Mouse (Mus musculus): ENCODE data around the gene 9430097D07Rik. TPM values are rescaled to one million over a fixed set of nuclear protein-coding genes. Genes with fewer than 3 reads are reported as not detected.

9430097D07Rik gene
- 0.14 TPM in 1 of 2 replicates, not detected in the other for polyA plus RNA-seq (2015; fragmentation: Nextera tagmentation; extraction: Ambion mirVana)

DNA sequence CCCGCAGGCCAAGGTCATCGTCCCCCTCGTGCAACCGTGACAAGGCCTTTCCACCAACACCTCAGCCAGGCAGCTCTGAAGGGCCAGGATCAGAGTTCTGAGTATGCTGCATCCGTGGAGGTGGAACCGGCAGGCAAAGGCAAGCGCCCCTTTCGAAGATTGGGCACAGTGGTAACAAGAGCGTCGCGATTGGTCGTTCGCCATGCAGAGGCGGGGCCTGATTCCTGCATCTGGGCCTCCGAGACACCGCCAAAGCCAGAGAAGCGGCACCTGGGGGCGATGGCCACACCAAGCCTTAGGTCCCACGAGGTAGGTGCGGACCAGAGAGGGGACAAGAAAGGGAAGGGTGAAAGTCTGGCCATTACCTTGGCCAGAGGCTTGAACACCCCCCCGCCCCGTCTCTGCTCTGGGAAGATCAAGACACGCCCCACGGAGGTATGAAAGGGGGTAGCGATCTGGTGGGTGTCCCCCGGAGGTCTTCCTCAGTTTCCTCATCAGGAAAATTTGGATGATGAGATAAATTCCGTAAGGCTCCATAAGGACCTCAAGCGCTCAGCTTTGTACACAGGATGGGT lies at the start of gene 9430097D07Rik:
TSS of gene 9430097D07Rik (minus strand) at position 99 of the 575 bp plus-strand sequence.
- 13% methylated on average over 28 of the region's 28 CpGs for WGBS

DNA sequence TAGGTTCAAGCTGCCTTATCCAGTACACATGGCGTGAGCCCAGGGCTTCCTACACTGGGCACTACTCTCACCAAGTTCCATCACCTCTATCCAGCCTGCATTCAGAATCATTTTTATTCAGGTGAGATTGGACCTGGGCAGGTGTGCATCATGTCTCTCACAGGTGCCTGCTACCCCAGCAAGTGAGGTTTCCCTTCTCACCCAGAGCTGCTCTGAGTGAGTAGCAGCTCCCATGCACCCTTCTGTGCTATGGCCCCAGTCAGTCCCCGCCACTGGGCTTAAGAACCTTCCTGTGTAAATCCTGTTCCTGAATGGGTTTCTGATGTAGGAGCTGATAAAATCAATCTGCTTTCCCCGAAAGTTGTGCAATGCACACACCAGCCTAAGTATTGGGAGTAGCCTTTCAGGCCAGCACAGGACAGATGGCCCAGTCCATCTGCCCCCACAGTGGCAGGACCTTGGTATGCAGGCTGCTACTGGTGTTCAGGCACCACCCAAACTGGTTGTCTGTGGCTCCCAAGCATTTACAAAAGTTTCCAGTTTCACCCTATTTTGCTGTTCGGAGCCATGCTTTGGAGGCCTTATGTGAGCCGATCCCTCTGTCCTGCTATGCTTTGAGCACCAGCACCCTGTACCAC lies 48.7 kb upstream of the 9430097D07Rik start:
- WGBS = 72% methylated on average over 5 of the region's 5 CpGs
- no peaks in the 10 kb centered on the region for H3K27me3 ChIP-seq (replicated peaks; ENCODE audit: control insufficient read depth, insufficient read depth, low read length)
- H3K27ac ChIP-seq (ENCODE audit: low read depth, low read length) = no peak overlapping the region
- no peak overlapping the region for H3K9ac ChIP-seq (ENCODE audit: low read depth, low read length)
- TF ChIP-seq CTCF (IDR thresholded peaks at IDR 0.05; ENCODE audit: low read depth) = no peak
- H3K9me3 ChIP-seq (ENCODE audit: control insufficient read depth) = no peaks in the 10 kb centered on the region
- H3K4me1 ChIP-seq (replicated peaks; ENCODE audit: control insufficient read depth, insufficient read depth, low read length) = peaks cover 18% of the 10 kb centered on the region; the same call in 1 of the 2 replicates
- H3K36me3 ChIP-seq (ENCODE audit: control insufficient read depth, insufficient read depth) = no peaks in the 10 kb centered on the region
- no peak for ATAC-seq
- H3K4me3 ChIP-seq (ENCODE audit: low read depth, low read length) = no peak overlapping the region
- H3K4me2 ChIP-seq (replicated peaks; ENCODE audit: low read depth) = no peak overlapping the region

More for the DNA sequence above, at the start of gene 9430097D07Rik:
- TF ChIP-seq CTCF (IDR thresholded peaks at IDR 0.05; ENCODE audit: low read depth) = no peak
- no peak within 1 kb of the TSS for H3K9ac ChIP-seq (ENCODE audit: low read depth, low read length)
- H3K4me2 ChIP-seq (replicated peaks; ENCODE audit: low read depth) = peak within 1 kb of the TSS; percentile 53
- H3K27ac ChIP-seq (ENCODE audit: low read depth, low read length) = no peak within 1 kb of the TSS
- no peaks in the 10 kb centered on the region for H3K4me1 ChIP-seq (replicated peaks; ENCODE audit: control insufficient read depth, insufficient read depth, low read length)
- no peaks in the 10 kb centered on the region for H3K9me3 ChIP-seq (ENCODE audit: control insufficient read depth)
- peaks cover 15% of the 10 kb centered on the region for H3K36me3 ChIP-seq (ENCODE audit: control insufficient read depth, insufficient read depth)
- peak within 1 kb of the TSS; percentile 9 for H3K4me3 ChIP-seq (ENCODE audit: low read depth, low read length)
- ATAC-seq = no peak
- peaks cover 7% of the 10 kb centered on the region; the same call in 1 of the 2 replicates for H3K27me3 ChIP-seq (replicated peaks; ENCODE audit: control insufficient read depth, insufficient read depth, low read length)

DNA sequence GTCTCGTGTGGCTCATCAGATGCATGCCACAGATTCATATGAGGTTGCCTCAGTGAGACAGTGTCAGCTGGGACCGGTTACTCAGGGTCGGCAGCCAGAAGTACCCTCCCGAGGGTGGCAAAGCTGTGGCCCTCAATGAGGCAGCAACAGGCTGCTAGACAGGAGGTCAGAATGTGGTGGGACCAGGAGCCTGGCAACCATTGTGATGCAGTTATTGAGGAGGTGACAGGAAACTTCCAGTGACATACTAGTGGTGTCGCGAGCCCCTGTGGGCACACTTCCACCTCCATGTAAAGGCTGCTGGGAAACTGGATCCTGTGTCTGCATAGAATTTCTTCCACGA lies 46.0 kb upstream of the 9430097D07Rik start, which contains the start of gene Ak1:
TSS of gene Ak1 (plus strand) at position 242 of the 343 bp plus-strand sequence.
- H3K9ac ChIP-seq (ENCODE audit: low read depth, low read length) = no peak within 1 kb of the TSS

DNA sequence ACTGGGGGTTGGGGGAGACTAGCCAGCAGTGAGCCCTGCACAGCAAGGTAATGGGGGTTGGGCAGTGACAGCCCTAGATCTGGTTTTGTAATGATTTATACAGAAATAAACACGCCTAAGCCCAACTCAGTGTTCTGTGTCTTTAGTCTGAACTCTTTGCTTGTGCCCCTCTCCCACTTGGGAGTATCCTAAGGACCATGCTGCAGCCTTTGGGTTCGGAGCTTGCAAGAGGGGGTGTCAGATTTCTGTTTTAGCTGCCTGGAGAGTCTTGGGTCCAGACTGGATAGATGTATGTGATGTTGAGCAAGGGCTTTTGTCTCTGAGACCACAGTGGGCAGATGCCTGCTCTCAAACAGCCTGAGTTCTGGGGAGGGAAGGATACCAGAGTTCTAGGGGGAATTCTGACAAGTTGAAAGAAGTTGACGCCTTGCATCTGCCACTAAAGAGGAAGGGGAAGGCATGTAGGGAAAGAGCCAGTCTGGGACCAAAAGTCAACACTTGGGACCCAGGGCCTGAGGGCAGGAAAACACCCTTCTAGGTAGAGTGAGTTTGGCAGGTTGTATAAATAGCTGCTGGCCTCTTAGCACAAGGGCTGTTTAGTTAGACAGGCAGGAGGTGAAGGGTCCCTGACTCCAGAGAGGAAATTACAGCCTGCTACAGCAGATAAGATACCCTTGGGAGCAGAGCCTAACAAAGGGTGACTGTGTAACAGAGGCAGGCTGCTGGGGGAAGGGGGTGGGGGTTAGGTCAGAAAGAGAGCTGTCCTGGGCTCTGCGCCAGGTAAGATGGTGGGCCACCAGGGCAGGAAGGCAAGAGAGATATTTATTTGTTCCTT lies 45.4 kb upstream of the 9430097D07Rik start:
- Histone ChIP-seq H3K27me3 (replicated peaks; ENCODE audit: control insufficient read depth, insufficient read depth, low read length) (no peaks in the 10 kb centered on the region), H3K4me3 (ENCODE audit: low read depth, low read length) (no peak overlapping the region), H3K9me3 (ENCODE audit: control insufficient read depth) (no peaks in the 10 kb centered on the region), H3K4me2 (replicated peaks; ENCODE audit: low read depth) (0 out of 2 replicates have a peak overlapping the region, but pooled peaks have one; percentile 9), H3K9ac (ENCODE audit: low read depth, low read length) (no peak overlapping the region), H3K27ac (ENCODE audit: low read depth, low read length) (peak overlapping the region; percentile 62; the same call in 1 of the 2 replicates), H3K36me3 (ENCODE audit: control insufficient read depth, insufficient read depth) (peaks cover 6% of the 10 kb centered on the region; the same call in 1 of the 2 replicates), H3K4me1 (replicated peaks; ENCODE audit: control insufficient read depth, insufficient read depth, low read length) (peaks cover 14% of the 10 kb centered on the region; the same call in 1 of the 2 replicates)
- TF ChIP-seq CTCF (IDR thresholded peaks at IDR 0.05; ENCODE audit: low read depth) = no peak
- 24% methylated on average over 4 of the region's 4 CpGs for WGBS
- peak; percentile 72 for ATAC-seq

More for the DNA sequence above, 46.0 kb upstream of the 9430097D07Rik start, which contains the start of gene Ak1:
- no peak for ATAC-seq
- WGBS = 13% methylated on average over 7 of the region's 7 CpGs
- peaks cover 6% of the 10 kb centered on the region; the same call in 1 of the 2 replicates for H3K36me3 ChIP-seq (ENCODE audit: control insufficient read depth, insufficient read depth)
- peak within 1 kb of the TSS; percentile 62; the same call in 1 of the 2 replicates for H3K27ac ChIP-seq (ENCODE audit: low read depth, low read length)
- TF ChIP-seq CTCF (IDR thresholded peaks at IDR 0.05; ENCODE audit: low read depth) = no peak
- H3K4me2 ChIP-seq (replicated peaks; ENCODE audit: low read depth) = 0 out of 2 replicates have a peak within 1 kb of the TSS, but pooled peaks have one; percentile 9
- no peaks in the 10 kb centered on the region for H3K27me3 ChIP-seq (replicated peaks; ENCODE audit: control insufficient read depth, insufficient read depth, low read length)
- H3K4me1 ChIP-seq (replicated peaks; ENCODE audit: control insufficient read depth, insufficient read depth, low read length) = peaks cover 18% of the 10 kb centered on the region; the same call in 1 of the 2 replicates
- H3K9me3 ChIP-seq (ENCODE audit: control insufficient read depth) = no peaks in the 10 kb centered on the region
- no peak within 1 kb of the TSS for H3K4me3 ChIP-seq (ENCODE audit: low read depth, low read length)

DNA sequence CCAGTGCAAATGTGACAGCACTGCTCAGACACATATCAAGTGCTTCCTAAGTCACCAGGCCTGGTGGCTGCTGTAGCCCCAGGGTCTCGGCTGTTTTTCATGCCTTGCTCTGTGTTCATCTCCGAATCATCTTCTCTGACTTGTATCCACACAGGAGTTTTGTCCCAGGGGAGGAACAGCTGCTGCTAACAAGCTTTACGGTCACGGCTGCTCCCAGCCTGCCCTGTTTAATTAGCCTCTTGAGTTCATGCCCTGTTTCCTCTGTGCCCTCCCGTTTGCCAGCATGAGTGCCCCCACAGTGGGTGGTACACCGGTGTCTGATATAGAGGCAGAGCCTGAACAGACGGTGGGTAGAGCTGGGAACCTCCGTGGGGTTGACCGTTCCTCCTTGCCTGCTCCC lies 42.6 kb upstream of the 9430097D07Rik start:
- H3K27me3 ChIP-seq (replicated peaks; ENCODE audit: control insufficient read depth, insufficient read depth, low read length) = no peaks in the 10 kb centered on the region
- H3K36me3 ChIP-seq (ENCODE audit: control insufficient read depth, insufficient read depth) = peaks cover 6% of the 10 kb centered on the region; the same call in 1 of the 2 replicates
- no peaks in the 10 kb centered on the region for H3K9me3 ChIP-seq (ENCODE audit: control insufficient read depth)
- no peak overlapping the region for H3K9ac ChIP-seq (ENCODE audit: low read depth, low read length)
- H3K27ac ChIP-seq (ENCODE audit: low read depth, low read length) = no peak overlapping the region
- H3K4me3 ChIP-seq (ENCODE audit: low read depth, low read length) = no peak overlapping the region
- TF ChIP-seq CTCF (IDR thresholded peaks at IDR 0.05; ENCODE audit: low read depth) = no peak
- WGBS = 84% methylated on average over 9 of the region's 9 CpGs
- 0 out of 2 replicates have a peak, but pooled peaks cover 8% of the 10 kb centered on the region for H3K4me1 ChIP-seq (replicated peaks; ENCODE audit: control insufficient read depth, insufficient read depth, low read length)
- no peak for ATAC-seq
- H3K4me2 ChIP-seq (replicated peaks; ENCODE audit: low read depth) = no peak overlapping the region
